Comparison of ENCODE assay signal across 8 mouse cellular contexts in the genomic region with DNA sequence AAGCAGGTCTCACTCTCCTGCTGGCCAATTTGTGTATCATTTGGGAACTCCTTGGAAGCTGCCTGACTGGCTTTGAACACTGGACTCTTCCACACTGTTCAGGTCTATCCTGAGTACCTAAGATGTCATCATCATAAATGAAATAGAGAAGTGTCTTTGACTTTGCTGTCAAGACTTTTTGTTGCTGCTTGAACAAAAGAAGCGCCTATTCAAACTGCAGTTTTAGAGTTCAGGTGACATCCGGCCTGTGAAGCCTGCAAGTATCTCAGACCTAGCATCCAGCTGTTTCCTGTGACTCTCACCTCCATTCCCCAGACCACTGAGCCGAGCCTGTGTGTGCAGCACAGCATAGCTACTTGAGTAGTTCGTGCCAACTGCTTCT. TPM values are rescaled to one million over a fixed set of nuclear protein-coding genes. Genes with fewer than 3 reads are reported as not detected.
DNase-seq lines count a peak whose midpoint lies in the region; ATAC-seq and TF ChIP-seq lines count a peak whose summit lies in the region.

No protein-coding gene starts in this region.

- H3K4me2 ChIP-seq in hindbrain, embryonic 16.5 days (ENCODE audit: low read length), result peak overlapping the region; percentile 87
- peak overlapping the region; percentile 18 for H3K4me2 ChIP-seq in liver, embryonic 14.5 days (ENCODE audit: low read depth)

- H3K9ac ChIP-seq in hindbrain, embryonic 16.5 days (ENCODE audit: low read depth, low read length), result peak overlapping the region; percentile 63
- no peak overlapping the region for H3K9ac ChIP-seq in liver, embryonic 14.5 days (replicated peaks)

- peaks cover 42% of the 10 kb centered on the region for H3K4me1 ChIP-seq in embryonic facial prominence, embryonic 10.5 days
- H3K4me1 ChIP-seq in hindbrain, embryonic 16.5 days (ENCODE audit: control insufficient read depth, insufficient read depth, low read depth, low read length), result peaks cover 43% of the 10 kb centered on the region
- peaks cover 11 to 14% of the 10 kb centered on the region in 2 experiments for H3K4me1 ChIP-seq in liver, embryonic 14.5 days (replicated peaks; ENCODE audit: control insufficient read depth in 2 of 2, insufficient read depth in 2 of 2, low read length in 1 of 2)

- no peaks in the 10 kb centered on the region for H3K27me3 ChIP-seq in embryonic facial prominence, embryonic 10.5 days (replicated peaks; ENCODE audit: low read depth, poor library complexity, severe bottlenecking)
- H3K27me3 ChIP-seq in hindbrain, embryonic 16.5 days (replicated peaks; ENCODE audit: control insufficient read depth, insufficient read depth, low read length), result no peaks in the 10 kb centered on the region
- H3K27me3 ChIP-seq in liver, embryonic 14.5 days (ENCODE audit: control insufficient read depth, insufficient read depth, low read length), result no peaks in the 10 kb centered on the region

- no peak for TF ChIP-seq CTCF in liver, embryonic 14.5 days (IDR thresholded peaks at IDR 0.05; ENCODE audit: low read depth)

- H3K27ac ChIP-seq in embryonic facial prominence, embryonic 10.5 days (replicated peaks), result no peak overlapping the region
- no peak overlapping the region for H3K27ac ChIP-seq in hindbrain, embryonic 16.5 days (ENCODE audit: low read depth, low read length)
- no peak overlapping the region for H3K27ac ChIP-seq in liver, embryonic 14.5 days

- no peak for ATAC-seq in hindbrain, embryonic 16.5 days
- no peak for ATAC-seq in liver, embryonic 14.5 days (ENCODE audit: insufficient read depth)
- peak; percentile 11; the same call in 1 of the 2 replicates for ATAC-seq in neutrophil, adult 5-6 weeks (ENCODE audit: extremely low read depth, insufficient number of reproducible peaks, low FRiP score, poor library complexity, severe bottlenecking)

- H3K36me3 ChIP-seq in embryonic facial prominence, embryonic 10.5 days (replicated peaks), result peaks cover 59% of the 10 kb centered on the region
- peaks cover 2% of the 10 kb centered on the region; the same call in 1 of the 2 replicates for H3K36me3 ChIP-seq in hindbrain, embryonic 16.5 days (ENCODE audit: control insufficient read depth, insufficient read depth, low read length)
- H3K36me3 ChIP-seq in liver, embryonic 14.5 days (replicated peaks; ENCODE audit: control insufficient read depth, insufficient read depth, low read depth), result peaks cover 3% of the 10 kb centered on the region

- peak overlapping the region; percentile 58 for H3K4me3 ChIP-seq in embryonic facial prominence, embryonic 10.5 days
- H3K4me3 ChIP-seq in hindbrain, embryonic 16.5 days (ENCODE audit: low read length), result peak overlapping the region; percentile 51
- no peak overlapping the region for H3K4me3 ChIP-seq in liver, embryonic 14.5 days (ENCODE audit: insufficient read depth in 1 of 2, low read depth in 2 of 2, low read length in 2 of 2)

- TF ChIP-seq EP300 in liver, embryonic 14.5 days (IDR thresholded peaks at IDR 0.05; ENCODE audit: low read depth), result no peak

- WGBS in embryonic facial prominence, embryonic 10.5 days, result 60% methylated on average over 4 of the region's 4 CpGs
- 19% methylated on average over 4 of the region's 4 CpGs for WGBS in hindbrain, embryonic 16.5 days
- WGBS in liver, embryonic 14.5 days (ENCODE audit: insufficient replicate concordance), result 46% methylated on average over 4 of the region's 4 CpGs

- no peaks in the 10 kb centered on the region for H3K9me3 ChIP-seq in embryonic facial prominence, embryonic 10.5 days
- no peaks in the 10 kb centered on the region for H3K9me3 ChIP-seq in hindbrain, embryonic 16.5 days (ENCODE audit: control insufficient read depth, low read length)
- no peaks in the 10 kb centered on the region for H3K9me3 ChIP-seq in liver, embryonic 14.5 days (ENCODE audit: control insufficient read depth, low read length)

- peak; percentile 56 for DNase-seq in cerebellum, adult 9-10 months
- no peak for DNase-seq in cerebellum, postnatal 4 days (ENCODE audit: low spot score in 2 of 2)
- DNase-seq in embryonic facial prominence, embryonic 10.5 days (ENCODE audit: low spot score), result no peak
- no peak for DNase-seq in liver, embryonic 14.5 days (ENCODE audit: low read depth in 3 of 3, low spot score in 3 of 3)
- no peak for DNase-seq in right cerebral cortex, adult 2 months (ENCODE audit: low spot score in 2 of 2)
- DNase-seq in right cerebral cortex, postnatal 25 days, result no peak

RNA-seq across cellular contexts. Expression of gene Btg1, which starts 4.1 kb away (rescaled TPM):
- polyA plus RNA-seq in embryonic facial prominence, embryonic 10.5 days (2016; fragmentation: Nextera tagmentation; extraction: Ambion mirVana), result 23.2 and 29.7 TPM in 2 replicates
- polyA plus RNA-seq in hindbrain, embryonic 16.5 days (2015; fragmentation: Nextera tagmentation; extraction: Ambion mirVana), result 34.8 and 41.1 TPM in 2 replicates
- 1.0 and 2.7 TPM in 2 replicates for polyA plus RNA-seq in liver, embryonic 14.5 days (2012; rRNA removed)
- 7.9 and 9.7 TPM in 2 replicates for polyA plus RNA-seq in liver, embryonic 14.5 days (2014; fragmentation: Nextera tagmentation; extraction: Ambion mirVana)
- total RNA-seq in neutrophil, adult 5-6 weeks (2017), result 996 and 1,066 TPM in 2 replicates

Comparison
In these comparisons a context has a peak if more than half of its experiments do, and no peak if none do; other contexts are left out.
1. H3K4me3 ChIP-seq: peak in embryonic facial prominence, embryonic 10.5 days (single experiment) and hindbrain, embryonic 16.5 days (single experiment); none in liver, embryonic 14.5 days (0 of 2).